Mouse (Mus musculus) cerebellum, postnatal 36 days (tissue): ENCODE results near the gene D1Pas1.

ENCODE experiments used
- DNase-seq, 2 experiments: peaks; one replicate each; pipeline ENCODE4 v3.0.0; 2021 to 2022; ENCODE audit warnings: mixed read lengths in 2 of 2

Gene D1Pas1

DNA sequence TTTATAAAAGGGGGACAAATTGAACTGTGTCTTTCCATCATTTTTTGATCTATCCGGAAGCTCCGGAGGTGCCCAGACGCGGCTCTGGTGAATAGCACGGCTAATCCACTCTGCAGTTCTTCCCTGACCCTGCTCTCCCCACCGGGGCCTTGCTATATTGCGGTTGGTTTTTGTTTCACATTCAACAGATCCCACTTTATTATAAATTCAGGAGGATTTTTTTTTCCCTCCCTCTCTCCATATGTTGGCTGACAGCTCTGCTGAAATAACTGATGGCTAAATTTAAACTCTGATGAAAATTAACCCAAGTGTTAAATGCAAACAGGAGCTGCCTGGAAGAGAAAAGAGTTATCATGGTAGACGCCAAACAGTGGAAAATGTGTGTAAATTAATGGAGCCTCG, 21.1 kb downstream of the D1Pas1 start:
- no peak for DNase-seq

DNA sequence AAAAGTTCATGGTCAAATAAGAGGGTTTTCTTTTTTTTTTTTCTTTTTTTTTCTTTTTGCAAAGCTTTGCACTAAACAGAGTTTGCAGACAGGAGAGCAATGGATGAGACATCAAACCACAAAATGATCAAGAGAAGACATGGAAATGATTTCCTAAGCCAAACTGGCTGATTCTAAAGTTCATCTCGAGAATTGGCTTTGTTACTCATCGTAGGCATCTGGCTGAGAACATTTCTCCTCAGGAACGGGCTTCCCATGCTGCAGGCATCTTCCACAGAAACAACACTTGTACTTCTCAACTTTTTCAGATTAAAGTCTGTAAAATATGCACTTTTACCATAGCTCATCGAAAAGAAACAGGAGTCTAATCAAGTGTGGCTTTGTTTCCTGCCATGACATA, 21.6 kb downstream of the D1Pas1 start:
- DNase-seq: no peak

DNA sequence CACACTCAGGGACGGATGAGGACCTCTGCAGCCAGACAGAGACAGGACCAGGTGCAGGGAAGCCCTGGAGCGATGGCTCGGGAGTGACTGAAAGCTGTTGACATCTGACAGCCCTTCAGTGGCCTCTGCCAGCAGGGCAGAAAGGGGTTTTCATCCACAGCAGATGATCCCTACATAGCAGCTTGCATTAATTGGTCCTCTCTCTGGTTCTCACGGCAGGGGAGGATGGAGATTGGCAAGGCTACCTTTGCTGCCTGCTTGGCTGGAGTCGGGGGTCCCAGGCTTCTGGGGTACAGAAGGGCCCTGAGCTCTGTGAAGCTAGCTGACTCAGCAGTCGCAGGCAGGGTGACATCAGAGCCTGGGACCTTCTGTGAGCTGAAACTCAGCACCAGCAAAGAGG, 24.3 kb downstream of the D1Pas1 start:
- DNase-seq: no peak

DNA sequence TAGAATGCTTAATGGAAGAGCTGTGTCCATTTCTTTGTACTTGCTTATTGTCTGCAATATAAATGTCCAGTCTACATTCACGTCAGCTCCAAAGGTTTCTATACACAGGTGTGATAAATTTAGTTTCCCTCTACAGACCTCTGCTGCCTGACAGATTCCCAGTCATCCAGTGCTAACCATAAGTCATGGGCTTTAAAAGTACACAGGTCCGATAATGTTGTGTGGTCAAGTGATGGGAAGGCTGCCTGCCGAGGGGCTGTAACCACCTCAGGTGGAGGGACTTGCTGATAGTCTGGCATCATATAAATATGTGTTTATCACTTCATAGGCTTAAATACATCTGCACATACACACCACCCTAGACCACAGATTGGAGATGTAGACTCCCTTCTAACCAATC, 24.9 kb downstream of the D1Pas1 start:
- DNase-seq: no peak

DNA sequence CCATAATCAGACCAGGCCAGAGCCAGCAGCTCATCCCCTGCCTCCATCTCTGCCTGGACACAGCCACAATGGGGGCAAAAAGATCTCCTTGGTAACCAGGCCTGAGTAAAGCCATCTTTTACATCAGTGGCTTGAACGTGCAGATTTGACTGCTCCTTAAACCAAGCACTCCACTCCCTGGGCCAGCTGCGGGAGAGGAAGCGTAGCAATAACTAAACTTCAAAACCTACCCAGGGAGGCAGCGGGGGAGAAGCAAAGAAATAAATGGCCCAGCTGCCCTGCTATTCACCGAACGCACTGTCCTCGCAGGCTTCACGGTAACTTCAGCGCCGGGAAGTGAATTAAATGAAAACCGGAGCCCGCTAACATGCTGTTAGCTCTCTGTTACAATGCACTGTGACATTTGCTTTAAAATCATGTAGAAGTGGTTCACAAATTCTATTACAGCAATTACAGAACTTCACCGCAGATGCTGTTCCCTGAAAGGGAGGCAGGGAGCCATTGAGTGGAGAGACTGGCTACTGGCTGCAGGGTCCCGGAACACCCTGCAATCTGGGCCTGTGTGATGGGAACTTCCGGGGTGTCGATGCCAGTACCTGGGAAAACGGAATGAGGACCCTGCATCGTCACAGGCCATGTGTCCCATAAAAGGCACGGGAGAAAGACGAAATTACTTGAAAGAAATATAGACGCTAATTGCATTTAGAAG, 30.5 kb downstream of the D1Pas1 start:
- no peak for DNase-seq

DNA sequence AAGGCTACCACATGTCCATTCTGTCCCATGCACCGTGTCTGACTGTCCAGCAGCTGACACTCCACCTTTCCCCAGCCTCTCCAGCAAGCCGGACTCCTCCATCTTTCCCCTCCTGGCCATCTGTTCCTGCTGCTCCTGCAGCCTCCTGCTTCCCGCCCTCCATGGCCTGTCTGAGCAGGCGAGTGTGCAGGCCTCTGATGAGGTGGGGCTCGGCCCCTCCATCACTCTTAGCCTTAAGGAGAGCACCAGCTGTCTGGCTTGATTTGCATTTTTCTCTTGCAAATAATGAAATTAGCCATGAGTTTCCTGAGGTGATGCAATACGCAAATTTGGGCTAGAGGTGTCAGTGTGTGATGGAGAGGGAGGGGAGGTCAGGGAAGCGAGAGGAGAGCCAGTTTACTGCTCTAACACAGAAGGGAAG, 36.2 kb downstream of the D1Pas1 start:
- peak in 1 of 2 experiments; percentile 24 for DNase-seq

DNA sequence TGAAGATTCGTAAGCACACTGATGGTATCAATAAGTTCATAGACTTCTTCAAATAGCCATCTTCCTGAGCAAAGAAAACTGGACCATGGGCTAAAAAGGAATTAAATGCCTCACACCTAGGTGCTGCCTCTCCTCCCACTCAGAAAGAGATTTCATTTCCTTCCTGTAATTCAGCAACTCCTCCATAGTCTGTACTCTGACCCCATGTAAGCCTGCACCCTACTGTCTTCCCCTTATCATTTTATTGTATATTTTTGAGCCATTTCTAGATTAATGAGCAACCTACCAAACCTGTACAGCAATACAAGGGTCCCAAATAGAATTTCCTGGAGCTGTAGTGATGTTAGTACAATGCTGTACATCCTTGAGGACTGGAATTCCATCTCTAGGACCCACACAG, 37.1 kb downstream of the D1Pas1 start:
- no peak for DNase-seq

DNA sequence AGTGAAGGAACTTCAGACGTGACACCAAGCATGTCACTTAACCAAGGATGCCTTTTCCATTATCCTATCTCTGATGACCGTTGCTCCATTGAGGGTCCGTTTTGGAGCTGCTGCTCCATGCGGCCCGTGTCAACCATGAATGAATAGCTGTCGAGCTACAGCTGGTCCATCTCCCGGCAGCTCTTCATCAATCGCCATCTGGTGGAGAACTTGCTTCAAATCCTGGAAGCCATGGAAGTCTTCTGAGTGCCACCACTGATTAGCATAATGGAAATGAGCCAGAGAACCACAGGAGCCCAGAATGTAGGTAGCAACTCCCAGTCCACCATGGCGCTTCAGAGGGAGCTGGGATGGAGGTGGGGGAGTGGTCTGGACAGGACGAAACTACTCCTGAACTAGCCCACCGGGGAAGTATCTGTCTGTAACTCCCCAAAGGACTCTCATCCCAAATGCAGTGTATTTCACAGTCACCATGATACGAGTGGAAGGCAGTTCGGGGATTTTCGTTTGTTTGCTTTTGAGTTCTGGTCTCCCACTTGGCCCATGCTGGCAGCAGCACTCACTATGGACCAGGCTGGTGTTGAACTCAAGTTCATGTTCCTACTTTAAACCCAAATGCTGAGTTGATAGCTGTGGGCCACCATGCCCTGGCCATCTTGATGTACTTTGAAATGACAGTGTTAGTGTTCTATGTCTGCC, 39.2 kb downstream of the D1Pas1 start:
- no peak for DNase-seq

DNA sequence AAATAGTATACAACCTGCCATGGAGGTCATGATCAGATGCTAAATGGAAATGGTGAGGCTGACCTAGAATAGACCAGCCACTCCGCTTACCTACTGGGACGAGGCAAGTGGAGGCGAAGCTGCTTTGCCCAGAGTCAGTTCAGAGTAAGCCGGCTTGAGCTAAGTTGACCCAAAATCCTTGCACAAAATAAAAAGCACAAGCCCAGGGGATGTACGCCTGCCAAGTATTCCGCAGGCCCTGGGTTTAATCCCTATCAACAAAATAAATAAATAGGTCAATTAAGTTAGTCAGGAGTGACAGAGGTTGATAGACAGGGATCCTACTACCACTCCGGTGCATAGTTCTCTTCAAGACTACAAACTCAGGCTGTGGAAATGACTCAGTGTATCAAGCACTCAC, 41.0 kb downstream of the D1Pas1 start:
- DNase-seq: no peak

DNA sequence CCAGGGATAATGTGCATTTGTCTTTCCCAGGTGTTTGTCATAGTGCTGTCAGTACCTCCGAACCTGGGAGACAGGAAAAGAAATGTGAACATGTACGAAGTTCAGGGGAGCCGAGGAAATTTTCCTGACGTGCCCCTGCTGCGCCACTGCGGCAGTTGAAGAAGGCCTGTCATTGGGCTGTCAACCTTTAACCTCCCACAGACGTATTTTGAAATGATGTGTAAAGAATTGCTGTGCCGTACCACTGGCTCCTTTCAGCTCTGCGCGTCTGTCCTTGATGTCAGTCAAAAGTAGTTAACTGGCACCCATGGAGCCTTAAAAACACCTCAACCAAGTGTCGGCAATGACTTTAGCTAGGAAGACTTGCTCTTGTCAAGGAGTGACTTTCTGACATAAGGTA, 42.9 kb downstream of the D1Pas1 start:
- DNase-seq: no peak

DNA sequence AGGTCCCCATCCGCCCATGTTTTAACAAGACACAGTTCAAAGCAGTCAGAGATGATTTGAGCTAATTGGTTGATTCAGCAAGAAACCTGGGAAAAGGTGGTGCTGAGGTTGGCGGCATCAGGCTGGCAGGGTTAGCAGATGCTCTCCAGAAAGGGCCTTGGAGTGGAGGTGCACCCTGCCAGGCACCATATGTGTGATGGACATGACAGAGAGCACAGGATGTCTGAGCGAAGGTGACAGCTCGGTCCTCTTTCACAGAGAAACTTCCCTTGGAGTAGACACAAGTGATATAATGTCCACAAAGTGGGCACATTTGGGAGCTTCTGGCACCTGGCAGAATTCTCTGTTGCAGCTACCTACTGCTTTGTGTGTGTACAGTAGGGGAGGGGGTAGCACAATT, 44.4 kb downstream of the D1Pas1 start:
- no peak for DNase-seq

DNA sequence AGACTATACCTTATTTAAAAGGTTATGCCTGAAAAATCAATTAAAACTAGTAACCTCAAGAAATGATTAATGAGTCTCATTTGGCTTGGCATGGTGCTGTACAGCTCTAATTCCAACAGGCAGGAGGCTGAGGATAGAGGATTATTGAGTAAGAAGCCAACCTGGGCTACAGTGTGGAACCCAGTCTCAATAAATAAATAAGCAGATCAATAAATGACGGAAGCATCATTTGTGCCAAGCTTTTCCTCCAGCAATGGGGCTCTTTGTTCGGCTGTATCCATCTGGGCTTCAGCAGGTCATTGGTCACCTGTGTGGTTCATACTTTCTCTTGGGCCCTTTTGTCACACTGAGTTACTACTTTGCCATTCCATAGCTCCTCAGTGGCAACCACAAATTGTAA, 46.9 kb downstream of the D1Pas1 start:
- no peak for DNase-seq

DNA sequence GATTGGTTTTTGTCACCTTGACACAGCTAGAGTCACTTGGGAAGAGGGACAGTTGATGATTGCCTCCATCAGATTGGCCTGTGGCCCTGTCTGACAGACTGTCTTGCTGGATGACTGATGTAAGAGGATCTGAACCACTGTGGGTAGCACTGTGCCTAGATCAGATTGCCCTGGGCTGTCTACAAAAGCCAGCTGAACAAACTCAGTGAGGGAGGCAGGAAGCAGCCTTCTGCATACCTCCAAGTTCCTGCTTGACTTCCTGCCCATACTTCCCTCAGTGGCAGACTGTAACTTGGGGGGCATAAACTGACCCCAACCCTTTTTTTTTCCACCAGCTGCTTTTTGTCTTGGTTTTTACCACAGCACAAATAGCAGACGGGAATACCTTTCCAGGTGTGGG, 48.5 kb downstream of the D1Pas1 start:
- no peak for DNase-seq

DNA sequence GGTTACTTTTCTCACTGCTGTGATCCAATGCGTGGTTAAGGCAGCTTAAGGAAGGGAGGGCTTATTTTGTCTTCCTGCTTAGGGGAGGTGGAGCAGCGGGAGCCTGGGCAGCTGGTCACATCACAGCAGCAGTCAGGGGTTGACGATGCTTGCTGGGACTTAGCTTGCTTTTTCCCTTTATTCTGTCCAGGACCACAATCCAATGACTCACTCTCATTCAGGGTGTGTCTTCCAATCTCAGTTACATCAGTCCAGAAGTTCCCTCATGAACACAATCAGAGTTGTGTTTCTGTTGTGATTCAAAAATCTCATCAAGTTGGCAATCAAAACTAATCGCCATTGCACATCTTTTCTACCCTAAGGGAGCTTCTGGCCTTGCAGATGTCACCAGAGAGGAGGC, 48.9 kb downstream of the D1Pas1 start:
- DNase-seq: no peak

DNA sequence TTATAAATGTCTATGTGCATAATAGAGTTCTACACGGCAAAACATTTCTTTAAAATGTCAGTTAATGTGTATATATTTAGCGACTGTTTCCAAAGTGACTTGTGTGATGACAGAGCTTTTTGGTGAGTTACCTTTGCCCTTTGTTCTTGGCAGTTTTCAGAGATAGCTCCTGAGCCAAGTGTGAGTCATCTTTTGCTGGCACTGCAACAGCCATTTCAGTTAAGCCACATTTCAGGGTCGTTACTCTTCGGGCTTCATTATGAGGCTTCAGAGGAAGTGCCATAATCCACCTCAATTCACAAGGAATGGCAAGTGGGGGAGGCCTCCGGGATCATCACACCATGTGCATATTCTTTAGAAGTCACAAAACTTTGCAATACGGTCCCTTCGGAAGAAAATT, 52.8 kb downstream of the D1Pas1 start:
- no peak for DNase-seq
